Mouse (Mus musculus): ENCODE results near the gene Telo2. TPM values are rescaled to one million over a fixed set of nuclear protein-coding genes. Genes with fewer than 3 reads are reported as not detected.

Telo2 gene
- polyA plus RNA-seq, 1 experiment from 2014 or later = 39.9 TPM

Other genes starting within 250 kb of the Telo2 start
- 3.7 and 4.2 TPM in 2 replicates for gene Igfals, start 250.0 kb downstream of the Telo2 start, polyA plus RNA-seq (2015; fragmentation: Nextera tagmentation; extraction: Ambion mirVana)
- 44.1 and 47.9 TPM in 2 replicates for gene Nubp2, start 229.6 kb downstream of the Telo2 start, polyA plus RNA-seq (2015; fragmentation: Nextera tagmentation; extraction: Ambion mirVana)
- 31.5 and 32.7 TPM in 2 replicates for gene Spsb3, start 229.3 kb downstream of the Telo2 start, polyA plus RNA-seq (2015; fragmentation: Nextera tagmentation; extraction: Ambion mirVana)
- gene Eme2, start 220.9 kb downstream of the Telo2 start, polyA plus RNA-seq (2015; fragmentation: Nextera tagmentation; extraction: Ambion mirVana) = 32.3 and 33.5 TPM in 2 replicates
- 91.2 and 96.2 TPM in 2 replicates for gene Mrps34, start 220.9 kb downstream of the Telo2 start, polyA plus RNA-seq (2015; fragmentation: Nextera tagmentation; extraction: Ambion mirVana)
- 63.1 and 64.8 TPM in 2 replicates for gene Nme3, start 219.5 kb downstream of the Telo2 start, polyA plus RNA-seq (2015; fragmentation: Nextera tagmentation; extraction: Ambion mirVana)
- 32.8 and 33.4 TPM in 2 replicates for gene Mapk8ip3, start 179.0 kb downstream of the Telo2 start, polyA plus RNA-seq (2015; fragmentation: Nextera tagmentation; extraction: Ambion mirVana)
- 158 and 170 TPM in 2 replicates for gene Jpt2, start 155.3 kb downstream of the Telo2 start, polyA plus RNA-seq (2015; fragmentation: Nextera tagmentation; extraction: Ambion mirVana)
- gene Cramp1l, start 100.2 kb downstream of the Telo2 start, polyA plus RNA-seq (2015; fragmentation: Nextera tagmentation; extraction: Ambion mirVana) = 3.4 and 4.2 TPM in 2 replicates
- gene Ift140, start 99.9 kb downstream of the Telo2 start, polyA plus RNA-seq (2015; fragmentation: Nextera tagmentation; extraction: Ambion mirVana) = 21.7 TPM in 2 replicates
- gene Tmem204, start 32.4 kb downstream of the Telo2 start, polyA plus RNA-seq (2015; fragmentation: Nextera tagmentation; extraction: Ambion mirVana) = 24.1 and 25.2 TPM in 2 replicates
- 0.50 and 0.56 TPM in 2 replicates for gene Ptx4, start 4.8 kb upstream of the Telo2 start, polyA plus RNA-seq (2015; fragmentation: Nextera tagmentation; extraction: Ambion mirVana)
- 21.4 and 24.7 TPM in 2 replicates for gene Clcn7, start 17.4 kb upstream of the Telo2 start, polyA plus RNA-seq (2015; fragmentation: Nextera tagmentation; extraction: Ambion mirVana)
- 0.79 TPM in 2 replicates for gene Ccdc154, start 46.5 kb upstream of the Telo2 start, polyA plus RNA-seq (2015; fragmentation: Nextera tagmentation; extraction: Ambion mirVana)
- 6.6 and 7.0 TPM in 2 replicates for gene Gm38655, start 59.5 kb upstream of the Telo2 start, polyA plus RNA-seq (2015; fragmentation: Nextera tagmentation; extraction: Ambion mirVana)
- 30.4 and 33.5 TPM in 2 replicates for gene BC003965, start 68.6 kb upstream of the Telo2 start, polyA plus RNA-seq (2015; fragmentation: Nextera tagmentation; extraction: Ambion mirVana)
- 6.9 and 9.0 TPM in 2 replicates for gene Unkl, start 72.4 kb upstream of the Telo2 start, polyA plus RNA-seq (2015; fragmentation: Nextera tagmentation; extraction: Ambion mirVana)
- gene Gnptg, start 124.2 kb upstream of the Telo2 start, polyA plus RNA-seq (2015; fragmentation: Nextera tagmentation; extraction: Ambion mirVana) = 39.9 and 40.9 TPM in 2 replicates
- 35.8 and 37.1 TPM in 2 replicates for gene Tsr3, start 124.2 kb upstream of the Telo2 start, polyA plus RNA-seq (2015; fragmentation: Nextera tagmentation; extraction: Ambion mirVana)
- gene Baiap3, start 140.4 kb upstream of the Telo2 start, polyA plus RNA-seq (2015; fragmentation: Nextera tagmentation; extraction: Ambion mirVana) = 4.3 and 5.2 TPM in 2 replicates
- 441 and 478 TPM in 2 replicates for gene Ube2i, start 158.7 kb upstream of the Telo2 start, polyA plus RNA-seq (2015; fragmentation: Nextera tagmentation; extraction: Ambion mirVana)
- gene Prss34, start 182.4 kb upstream of the Telo2 start, polyA plus RNA-seq (2015; fragmentation: Nextera tagmentation; extraction: Ambion mirVana) = 1.3 and 1.4 TPM in 2 replicates
- not detected in 2 replicates for gene Prss28, start 192.7 kb upstream of the Telo2 start, polyA plus RNA-seq (2015; fragmentation: Nextera tagmentation; extraction: Ambion mirVana)
- not detected in 2 replicates for gene Prss29, start 202.7 kb upstream of the Telo2 start, polyA plus RNA-seq (2015; fragmentation: Nextera tagmentation; extraction: Ambion mirVana)
- 0.50 and 0.53 TPM in 2 replicates for gene Tpsab1, start 229.6 kb upstream of the Telo2 start, polyA plus RNA-seq (2015; fragmentation: Nextera tagmentation; extraction: Ambion mirVana)

Data from stomach, embryonic 16.5 days (tissue).